Mouse (Mus musculus) T-cell, adult 2 months (primary cell): Measurements from ENCODE around the gene Prdm2.

Experiments
- DNase-seq: peaks from one replicate; pipeline ENCODE4 v3.0.0; 2022; ENCODE audit warnings: low spot score

Prdm2 gene

DNA sequence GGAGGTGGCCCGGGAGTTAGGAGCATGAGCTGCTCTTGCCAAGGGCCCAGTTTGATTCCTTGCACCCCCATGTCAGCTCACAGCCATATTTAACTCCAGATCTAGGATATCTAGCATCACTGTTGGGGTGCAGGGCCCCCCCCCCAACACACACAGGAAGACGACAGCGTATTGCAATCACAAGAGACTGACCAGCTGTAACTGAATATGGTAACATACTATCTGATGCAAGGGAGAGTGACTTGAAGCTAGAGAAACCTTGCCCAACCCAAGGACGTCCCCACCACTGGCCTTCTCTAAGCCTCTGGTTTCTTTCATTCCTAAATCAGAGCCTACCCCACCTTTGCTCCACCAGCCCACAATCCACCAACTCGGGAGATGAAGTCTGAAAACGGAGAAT lies 105.8 kb downstream of the Prdm2 start:
- no peak for DNase-seq

DNA sequence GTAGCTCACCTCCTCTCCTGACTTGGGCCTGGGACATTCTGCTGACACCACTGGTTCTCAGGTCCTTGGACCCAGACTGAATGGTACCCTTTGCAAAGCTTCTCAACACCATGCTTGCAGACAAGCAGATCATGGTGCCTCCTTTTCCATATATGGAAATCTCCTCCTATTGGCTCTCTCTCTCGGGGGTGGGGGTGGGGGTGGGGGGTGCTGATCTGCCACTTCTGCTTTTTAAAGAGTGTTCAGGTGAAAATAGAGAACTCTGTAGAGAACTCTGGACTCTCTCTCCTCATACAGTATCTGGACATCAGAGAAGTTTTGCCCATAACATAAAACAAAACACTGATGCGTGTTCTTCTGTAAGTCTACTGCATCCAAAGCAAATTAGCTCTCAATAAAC lies 106.2 kb downstream of the Prdm2 start:
- DNase-seq = no peak

DNA sequence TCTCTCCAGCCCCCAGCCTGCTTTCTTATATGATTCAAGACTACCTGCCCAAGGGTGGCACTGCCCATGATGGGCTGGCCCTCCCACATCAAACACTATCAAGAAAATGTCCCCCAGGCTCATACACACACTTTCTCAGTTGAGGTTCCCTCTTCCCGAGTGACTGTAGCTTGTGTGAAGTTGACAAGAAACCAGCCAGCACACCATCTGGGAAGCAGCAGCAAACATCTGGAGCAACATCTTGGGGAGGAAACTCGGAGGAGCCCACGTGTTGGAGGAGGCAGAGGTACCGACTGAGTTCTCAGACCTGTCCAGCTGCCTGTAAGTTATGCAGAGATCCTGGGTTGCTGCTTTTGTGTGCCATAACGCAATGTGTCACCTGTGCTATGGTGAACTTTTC lies 108.1 kb downstream of the Prdm2 start:
- DNase-seq = no peak

DNA sequence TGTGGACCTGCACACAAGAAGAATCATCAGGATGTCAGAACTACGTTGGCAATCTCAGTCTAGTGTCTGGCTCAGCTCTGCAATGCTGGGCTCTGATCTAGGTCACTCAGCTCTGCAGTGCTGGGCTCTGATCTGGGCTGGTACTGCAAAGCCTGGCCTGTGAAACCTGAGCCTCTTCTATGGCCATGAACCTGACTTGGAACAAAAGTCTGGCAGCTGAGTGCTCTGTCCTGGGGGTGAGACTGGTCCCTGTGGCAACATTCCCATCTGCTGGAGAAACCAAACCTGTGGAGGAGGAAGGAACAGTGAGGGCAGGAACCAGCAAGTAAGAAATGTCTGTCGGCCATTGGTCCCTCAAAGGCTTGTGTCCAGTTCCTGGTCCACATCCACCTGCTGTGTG lies 109.0 kb downstream of the Prdm2 start:
- DNase-seq = no peak

DNA sequence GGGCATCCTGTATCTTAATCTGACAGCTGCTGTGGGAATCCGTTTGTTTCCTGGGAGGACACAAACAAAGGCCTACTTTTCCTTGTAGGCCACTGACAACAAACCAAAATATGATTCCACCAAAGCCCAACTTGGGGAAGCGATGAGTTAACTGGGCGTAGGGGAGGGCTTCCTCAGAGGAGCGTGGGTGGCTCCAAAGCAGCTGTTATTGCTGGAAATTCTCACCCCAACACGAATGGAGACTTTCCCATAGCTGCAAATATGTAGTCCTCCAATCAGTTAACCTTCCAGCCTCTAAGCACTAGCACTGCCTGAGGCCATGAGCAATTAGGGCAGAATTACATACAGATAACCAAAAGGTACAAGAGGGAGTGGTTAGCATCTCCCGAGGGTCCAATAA lies 112.6 kb downstream of the Prdm2 start:
- no peak for DNase-seq

DNA sequence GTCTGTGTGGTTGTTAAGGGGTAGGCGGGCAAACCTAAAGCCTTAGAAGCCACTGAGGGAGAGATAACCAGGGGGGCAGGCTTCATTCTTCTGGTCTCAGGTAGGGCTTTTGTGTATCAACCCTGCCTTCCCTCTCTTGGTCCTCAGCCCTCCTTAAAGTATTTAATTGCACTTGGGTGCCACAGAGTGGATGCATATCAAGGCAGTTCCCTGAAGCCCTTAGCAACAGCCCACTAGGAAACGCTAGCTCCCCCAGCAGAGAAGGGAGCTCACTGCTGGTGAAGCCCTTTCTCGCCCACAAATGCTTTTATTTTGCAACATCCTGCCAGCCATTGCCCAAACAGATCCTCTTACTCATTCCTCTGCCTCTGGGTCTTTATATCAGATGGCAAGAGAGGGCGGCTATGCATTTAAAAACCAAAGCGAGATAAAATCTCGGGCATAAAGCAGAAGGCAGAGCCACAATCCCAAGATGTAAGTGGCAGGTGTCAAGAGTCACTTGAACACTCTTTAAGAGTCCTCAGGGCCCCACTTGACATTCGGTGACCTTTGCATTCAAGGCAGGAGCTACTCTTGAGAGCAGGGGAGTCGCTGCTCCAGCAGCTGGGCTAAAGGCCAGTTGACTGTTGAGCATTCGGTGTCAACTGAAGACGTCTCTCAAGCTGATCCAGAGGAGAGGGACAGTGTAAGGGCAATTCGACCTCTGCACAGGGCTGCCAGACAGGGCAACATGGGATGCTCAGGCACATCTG lies 113.3 kb downstream of the Prdm2 start:
- DNase-seq = no peak

DNA sequence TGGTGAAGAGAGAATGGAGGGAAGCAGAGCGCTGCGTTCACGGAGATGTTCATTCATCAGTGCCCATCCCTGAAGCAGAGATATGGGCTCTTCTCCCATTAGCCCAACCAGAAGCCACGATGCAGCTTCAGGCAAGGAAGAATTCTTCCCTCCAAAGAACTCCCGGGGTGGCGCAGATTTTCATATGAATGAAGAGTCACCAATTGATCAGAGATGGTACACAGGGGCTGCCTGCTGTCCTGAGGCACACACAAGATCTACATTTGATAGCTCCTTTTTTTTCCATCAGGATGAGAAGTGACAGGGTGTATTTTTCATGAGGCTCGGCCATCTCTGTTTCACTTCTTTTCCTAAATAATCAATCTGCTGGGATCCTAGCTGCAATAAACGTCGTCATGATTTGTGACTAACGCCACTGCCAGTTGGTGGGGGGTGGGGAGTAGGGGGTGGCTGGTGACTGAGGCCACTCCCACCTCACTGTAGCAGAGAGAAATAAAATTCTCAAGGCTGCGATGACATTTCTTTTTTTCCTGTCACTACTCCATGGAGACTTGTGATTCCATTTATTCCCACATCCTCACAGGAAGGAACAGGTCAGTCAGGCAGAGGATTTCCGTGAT lies 120.6 kb downstream of the Prdm2 start:
- no peak for DNase-seq

DNA sequence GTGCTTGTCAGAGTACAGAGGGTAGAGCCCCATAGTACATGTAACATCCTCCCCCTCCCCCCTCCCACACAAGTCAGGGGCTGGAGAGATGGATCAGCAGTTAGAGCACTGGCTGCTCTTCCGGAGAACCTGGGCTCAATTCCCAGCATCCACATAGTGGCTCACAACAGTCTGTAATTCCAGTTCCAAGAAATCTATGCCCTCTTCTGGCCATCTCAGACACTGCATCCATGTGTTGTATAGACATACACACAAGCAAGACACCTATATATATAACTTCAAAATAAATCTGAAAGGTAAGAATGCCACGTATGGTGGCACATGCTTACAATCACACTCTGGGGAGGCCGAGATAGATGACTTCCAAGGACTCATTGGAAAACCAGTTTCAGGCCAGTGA lies 122.2 kb downstream of the Prdm2 start:
- DNase-seq = no peak

DNA sequence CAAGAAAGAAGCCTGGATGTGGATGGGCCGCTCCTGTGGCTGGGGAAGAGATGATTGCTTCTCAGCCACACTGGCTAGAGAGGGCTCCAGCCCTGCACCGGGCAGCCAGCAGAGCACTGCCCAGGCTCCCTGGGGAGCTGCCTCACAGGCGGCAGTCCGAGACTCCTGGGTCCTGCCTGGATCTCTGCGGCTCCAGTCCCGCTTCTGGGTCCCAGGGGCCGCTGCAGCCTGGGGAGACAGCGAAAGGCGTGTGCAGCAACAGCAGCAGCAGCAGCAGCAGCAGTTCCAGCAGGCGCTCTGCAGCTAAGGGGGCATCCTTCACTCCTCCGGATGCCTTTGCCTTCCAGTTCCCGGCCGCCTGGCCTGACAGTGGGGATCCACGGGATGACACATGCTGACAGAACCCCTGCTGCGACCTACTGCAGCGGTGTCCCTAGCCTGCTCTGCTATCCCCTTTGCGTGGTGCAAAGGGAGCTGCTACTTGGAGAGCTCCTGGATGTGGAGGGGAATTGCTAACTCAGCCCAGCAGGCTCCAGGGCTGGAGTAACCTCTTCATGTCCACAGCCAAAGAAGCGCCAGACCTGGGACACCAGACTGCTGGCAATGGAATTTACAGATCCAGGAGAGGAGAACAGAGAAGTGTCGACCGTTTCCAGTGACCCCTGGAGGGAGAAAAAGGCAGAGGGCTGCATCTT lies 138.6 kb downstream of the Prdm2 start:
- no peak for DNase-seq

DNA sequence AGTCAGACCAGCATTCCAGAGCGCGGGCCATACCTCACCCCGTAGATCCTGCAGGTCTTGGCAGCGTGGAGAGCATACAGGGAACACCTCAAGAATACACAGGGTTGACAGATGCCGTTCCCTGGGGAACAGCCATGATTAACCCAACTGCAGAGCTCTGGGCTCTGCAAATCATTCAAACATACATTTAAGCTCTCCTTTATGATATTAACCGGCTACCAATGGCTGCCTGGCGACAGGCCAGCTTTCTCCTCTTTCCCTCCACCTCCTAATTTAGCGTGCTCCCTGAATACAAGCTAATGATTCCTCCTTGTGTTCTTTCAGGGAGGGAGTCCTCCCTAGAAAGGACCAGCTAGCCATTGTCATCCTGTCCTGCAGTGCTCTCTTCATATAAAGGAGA lies 141.0 kb downstream of the Prdm2 start:
- DNase-seq = no peak

DNA sequence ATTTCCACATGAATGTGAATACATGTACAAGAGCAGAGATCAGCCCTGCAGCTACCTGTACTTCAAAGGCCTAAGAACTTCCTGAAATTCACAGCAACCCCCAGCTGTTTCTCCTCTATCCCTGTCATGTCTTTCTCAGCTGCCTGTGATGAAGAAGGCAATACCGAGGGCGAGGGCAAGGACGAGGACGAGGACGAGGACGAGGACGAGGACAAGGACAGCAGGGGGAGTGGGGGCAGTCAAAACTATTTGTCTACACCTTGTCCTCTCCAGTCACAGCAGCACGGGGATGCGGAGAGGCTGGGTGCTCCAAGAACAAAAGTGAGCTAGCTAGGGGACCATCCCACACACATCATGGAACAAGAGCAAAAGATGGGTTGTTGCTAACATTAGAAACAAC lies 145.8 kb downstream of the Prdm2 start:
- DNase-seq = no peak

DNA sequence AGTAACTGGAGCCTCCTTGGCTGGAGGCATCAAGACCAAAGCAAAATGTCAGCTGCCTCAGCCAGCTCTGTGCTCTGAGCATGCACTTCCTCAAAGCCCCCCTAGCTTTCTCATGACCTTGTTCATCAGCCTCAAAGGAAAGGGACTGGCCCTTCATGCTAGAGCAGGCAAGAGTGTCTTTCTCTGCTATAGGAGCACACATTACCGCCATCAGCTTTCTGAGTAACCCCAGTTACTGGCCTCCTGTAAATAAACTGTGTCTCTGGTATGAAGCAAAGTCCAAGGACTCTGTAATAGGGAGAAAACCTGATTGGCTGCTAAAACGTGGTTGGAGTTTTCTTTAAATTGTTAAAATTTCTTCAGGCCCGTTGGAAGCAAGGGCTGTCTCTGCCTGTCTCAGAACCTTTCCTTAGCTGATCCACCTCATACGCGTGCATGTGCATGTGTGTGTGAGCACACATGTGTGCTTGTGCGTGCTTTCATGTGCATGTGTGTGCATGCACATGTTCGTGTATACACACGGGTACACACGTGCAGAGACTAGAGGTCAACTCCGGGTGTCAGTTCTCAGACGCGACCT lies 153.9 kb downstream of the Prdm2 start:
- DNase-seq = no peak
